Mouse (Mus musculus) ZHBTc4 (cell line): ENCODE measurements at regions not wholly inside any gene's neighbourhood (a gene's known extent, or its start where the extent isn't known, plus 50 kb on each side); places are given as distances from the start of the nearest gene placed in this dataset.
"Not testable (repeated sequence)": the region's sequence is repeated elsewhere in the genome, so short reads cannot be mapped to it uniquely, and the experiment has no call there.

ENCODE experiments used
- DNase-seq: peaks from one replicate; pipeline ENCODE4 v3.0.0-alpha.2; 2011; ENCODE audit warnings: low read depth, low spot score

GRCm38 (mm10) chr12:77526581-77526980 is 288.7 kb downstream of the Fut8 start:
- not testable (repeated sequence) for DNase-seq

GRCm38 (mm10) chr12:77527499-77527898 is 289.6 kb downstream of the Fut8 start:
- no peak for DNase-seq

DNA sequence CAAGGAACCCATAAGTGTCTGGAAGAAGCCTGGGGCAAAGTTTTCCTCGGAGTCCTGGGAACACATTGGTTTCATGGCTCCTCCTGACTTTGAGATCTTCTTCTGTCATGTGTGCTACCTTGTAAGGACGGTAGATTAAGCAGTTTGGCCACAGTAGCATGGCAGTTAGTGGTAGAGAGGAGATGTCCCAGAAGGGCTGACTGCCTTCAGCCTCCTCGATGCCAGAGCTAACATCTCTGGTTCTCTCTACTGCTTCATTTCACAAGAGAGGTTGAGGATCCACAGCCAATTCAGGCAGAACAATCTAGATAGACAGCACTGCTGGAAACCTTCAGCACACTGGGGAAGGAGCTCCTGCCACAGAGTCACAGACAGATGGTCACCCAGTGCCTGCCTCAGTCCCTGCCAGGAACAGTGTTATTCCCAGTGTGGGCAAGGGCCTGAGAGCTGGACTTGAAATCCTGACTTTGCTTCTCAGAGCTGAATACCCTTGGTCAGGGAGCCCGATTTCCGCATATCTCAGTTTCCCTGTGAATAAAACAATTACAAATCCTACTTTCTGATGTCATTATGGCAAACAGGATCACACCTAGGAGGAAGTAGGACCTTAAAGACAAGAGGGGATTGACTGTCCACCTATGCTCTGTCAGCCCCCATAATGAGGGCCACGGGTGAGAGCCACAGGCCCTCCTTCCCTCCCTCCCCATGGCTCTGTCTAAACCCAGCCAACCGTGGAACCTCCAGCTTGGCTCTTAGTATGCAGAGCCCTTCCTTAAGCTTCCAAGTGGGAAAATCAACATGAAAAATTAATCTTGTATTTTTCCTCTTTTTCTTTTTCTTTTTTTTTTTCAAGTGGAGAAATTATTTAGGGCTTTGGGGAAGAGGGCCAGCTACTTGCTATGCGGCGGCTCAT is 290.3 kb downstream of the Fut8 start:
- no peak for DNase-seq

GRCm38 (mm10) chr12:77528868-77529271 is 290.9 kb downstream of the Fut8 start:
- DNase-seq: no peak

DNA sequence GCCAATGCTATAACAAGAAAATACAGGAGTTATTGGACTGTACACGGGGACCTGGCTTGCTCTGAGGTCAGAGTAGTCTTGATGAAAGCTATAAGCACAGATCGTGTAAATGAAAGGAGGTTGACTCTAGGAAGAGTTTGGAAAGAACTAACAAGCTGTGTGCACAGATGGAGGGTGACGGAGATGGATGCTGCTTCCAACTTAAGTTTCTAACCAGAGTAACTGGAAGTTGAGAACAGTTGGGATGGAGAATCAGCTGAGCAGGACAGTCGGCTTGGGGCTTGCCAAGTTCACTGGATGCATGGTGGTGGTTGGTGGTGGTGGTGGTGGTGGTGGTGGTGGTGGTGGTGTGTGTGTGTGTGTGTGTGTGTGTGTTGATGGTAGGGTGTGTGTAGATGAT is 291.5 kb downstream of the Fut8 start:
- no peak for DNase-seq

GRCm38 (mm10) chr12:77529955-77530354 is 292.0 kb downstream of the Fut8 start:
- no peak for DNase-seq

- peak; percentile 44 for DNase-seq
Measured at GRCm38 (mm10) chr12:77531294-77531693, 293.4 kb downstream of the Fut8 start.

DNA sequence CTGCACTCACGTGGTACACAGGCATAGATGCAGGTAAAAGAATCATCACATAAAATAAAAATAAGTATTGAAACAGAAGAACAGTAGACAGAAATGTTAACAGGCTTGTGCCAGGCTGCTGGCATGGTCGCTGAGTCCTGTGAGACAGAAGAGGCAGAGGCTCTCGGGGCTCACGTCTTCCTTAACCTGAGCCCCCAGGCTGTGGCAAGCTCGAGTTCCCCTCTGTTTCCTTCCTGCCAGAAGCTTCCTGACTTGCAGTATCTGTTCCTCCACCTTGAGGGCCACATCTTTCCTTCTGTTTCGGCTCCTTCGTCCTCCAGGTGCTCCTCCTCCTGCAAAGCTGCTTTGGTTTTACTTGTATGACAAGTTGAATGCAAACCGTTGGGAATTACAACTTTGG is 294.6 kb downstream of the Fut8 start:
- DNase-seq: no peak

DNA sequence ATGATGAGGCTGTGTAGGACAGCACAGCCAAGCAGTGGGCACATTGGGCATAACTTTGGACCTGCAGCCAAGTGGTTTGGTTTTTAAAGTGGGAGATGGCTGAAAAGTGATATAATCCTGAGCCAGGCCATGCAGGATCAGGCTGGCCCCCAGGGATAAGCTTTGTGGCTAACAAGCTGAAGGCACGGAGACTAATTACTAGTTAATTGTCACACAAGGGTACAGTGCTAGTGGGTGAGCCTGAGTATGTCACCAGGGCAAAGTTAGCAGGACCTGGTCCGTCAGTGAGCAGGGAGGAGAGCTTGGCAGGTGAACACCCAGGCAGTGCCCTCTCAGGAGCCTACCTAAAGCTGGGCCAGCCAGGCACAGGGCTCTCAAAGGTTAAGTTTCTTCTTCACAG is 295.7 kb downstream of the Fut8 start:
- DNase-seq: no peak

GRCm38 (mm10) chr12:77534079-77534478 is 296.2 kb downstream of the Fut8 start:
- DNase-seq: no peak

GRCm38 (mm10) chr12:77535147-77535546 is 297.2 kb downstream of the Fut8 start:
- no peak for DNase-seq

DNA sequence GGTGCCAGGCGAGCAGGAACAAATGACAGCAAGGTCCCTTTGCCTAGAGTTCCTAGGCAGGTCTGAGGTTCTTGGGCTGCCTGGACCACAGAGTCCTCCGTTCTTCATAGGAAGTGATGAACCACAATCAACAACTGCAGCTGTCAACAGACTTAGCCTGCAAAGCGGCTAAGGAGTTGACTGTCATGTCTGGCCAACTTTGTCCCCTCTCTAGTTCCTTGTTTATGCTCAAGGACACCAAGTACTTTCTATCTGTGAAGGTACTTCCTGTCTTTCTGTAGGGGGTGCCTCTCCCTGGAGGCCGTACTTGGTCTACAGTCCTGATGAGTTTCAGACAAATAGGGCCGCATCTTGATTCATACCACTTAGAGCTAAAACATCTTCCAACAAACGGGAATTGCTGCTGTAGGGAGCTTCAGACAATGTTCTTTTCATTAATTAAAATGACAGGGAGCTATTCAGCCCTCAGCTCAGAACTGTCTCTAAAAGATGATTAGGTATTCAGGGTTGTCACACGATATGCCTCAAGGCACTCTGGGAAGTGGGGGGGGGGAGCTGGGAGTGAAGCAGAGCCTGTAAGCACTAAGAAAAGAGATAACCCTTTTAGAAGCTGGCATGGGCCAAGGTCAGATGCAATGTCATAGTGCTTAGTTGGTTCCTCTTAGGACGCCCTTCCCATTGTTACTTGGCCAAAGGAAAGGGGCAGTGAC is 299.4 kb downstream of the Fut8 start:
- no peak for DNase-seq

DNA sequence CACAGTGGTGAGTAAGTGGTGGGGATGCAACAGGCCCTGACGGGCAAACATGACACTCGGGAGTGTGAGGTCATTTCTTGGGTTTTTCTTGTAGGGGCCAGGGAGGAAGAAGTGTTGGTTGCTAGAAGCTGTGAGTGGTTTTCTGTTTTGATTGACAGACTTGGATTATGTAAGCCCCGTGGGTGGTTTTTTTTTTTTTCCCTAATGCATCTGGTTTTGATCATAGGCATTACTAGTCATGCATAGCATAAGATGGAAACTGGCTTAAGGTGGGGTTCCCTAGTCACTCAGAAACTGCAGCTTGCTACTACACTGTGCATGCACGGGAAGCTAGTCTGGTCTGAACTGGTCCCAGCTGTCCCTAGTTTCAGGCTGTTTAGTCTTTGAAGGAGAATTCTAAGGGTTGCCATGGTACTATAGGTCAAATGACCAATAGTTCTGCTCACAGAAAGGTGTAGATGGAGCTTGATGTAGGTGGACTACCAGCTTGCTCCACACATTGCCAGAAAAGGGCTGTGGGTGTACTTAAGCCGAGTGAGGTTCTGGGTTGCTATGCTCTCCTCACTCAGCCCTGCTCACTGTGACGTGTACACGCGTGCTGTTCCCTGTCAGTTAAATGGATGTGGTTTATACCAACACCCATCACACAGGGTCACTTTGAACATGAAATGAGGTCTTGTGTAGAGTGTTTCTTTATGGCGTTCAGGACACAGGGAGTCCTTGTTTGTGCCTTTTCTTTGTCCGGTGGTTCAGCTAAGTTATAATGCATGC is 301.9 kb downstream of the Fut8 start:
- DNase-seq: no peak

- no peak for DNase-seq
Measured at GRCm38 (mm10) chr12:77541051-77541765, 303.3 kb downstream of the Fut8 start.

GRCm38 (mm10) chr12:77541826-77542225 is 303.9 kb downstream of the Fut8 start:
- DNase-seq: no peak

- no peak for DNase-seq
Measured at GRCm38 (mm10) chr12:77543651-77544050, 305.7 kb downstream of the Fut8 start.

DNA sequence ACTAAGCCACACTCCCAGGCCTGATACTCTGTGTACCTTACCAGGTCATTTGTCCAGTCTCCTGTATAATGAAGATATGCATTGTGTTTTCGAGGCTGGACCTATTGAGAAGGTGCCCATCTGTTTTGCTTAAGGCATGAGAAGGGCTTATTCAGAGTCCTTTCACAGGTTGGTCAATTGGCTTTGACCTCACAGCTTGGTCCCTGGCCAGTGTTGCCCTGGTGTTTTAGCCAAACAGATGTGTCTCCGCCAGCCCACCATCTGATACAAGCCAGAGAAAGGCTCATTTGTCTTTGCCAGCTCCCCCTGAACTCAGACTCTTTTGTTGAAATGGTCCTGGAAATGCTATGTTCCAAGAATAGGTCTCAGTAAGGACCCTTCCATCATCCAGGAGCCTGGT is 308.2 kb downstream of the Fut8 start:
- no peak for DNase-seq

GRCm38 (mm10) chr12:77568286-77568685 is 330.4 kb downstream of the Fut8 start:
- peak; percentile 65 for DNase-seq

DNA sequence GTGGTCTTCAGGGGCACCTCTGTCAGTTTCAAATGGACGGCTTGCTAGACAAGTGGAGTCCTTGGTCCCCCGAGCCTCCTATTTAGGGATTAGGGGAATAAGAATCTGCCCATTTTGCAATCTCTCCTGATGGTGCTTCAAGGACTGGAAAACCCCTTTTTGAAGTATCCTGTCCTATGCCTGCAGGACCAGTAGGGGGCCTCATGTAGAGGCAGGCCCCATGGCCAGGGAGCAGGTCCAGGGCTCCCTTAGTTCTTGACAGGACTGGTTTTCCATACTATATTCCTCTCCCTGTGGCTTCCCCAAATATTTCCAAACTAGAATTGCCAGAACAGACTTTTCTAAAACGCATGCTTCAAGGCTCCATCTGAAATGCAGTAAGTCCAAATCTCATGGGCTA is 332.6 kb downstream of the Fut8 start:
- DNase-seq: peak; percentile 26

DNA sequence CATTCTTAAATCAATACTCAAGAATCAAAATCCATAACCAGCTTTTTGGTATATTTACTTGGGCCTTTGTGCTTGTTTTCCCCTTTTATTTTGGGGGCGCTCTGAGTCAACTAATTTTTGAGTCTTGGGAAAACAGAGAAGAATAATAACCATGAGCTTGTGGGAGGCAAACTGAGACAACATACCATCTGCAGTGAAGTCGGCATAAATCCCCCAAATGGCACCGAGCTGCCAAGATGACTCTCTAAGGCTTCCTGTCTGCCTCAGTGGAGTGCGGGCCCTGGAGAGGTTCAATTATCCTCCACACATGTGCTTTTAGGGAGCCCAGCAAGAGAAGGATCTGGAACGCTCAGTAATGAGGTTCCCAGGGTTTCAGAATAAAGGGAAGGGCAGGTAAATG is 333.1 kb downstream of the Fut8 start:
- DNase-seq: no peak

GRCm38 (mm10) chr12:77575046-77575445 is 337.1 kb downstream of the Fut8 start:
- DNase-seq: peak; percentile 11
